Mouse (Mus musculus) T-helper 17 cell (primary cell): ENCODE measurements around the gene Clcf1.
"Not testable (repeated sequence)": the region's sequence is repeated elsewhere in the genome, so short reads cannot be mapped to it uniquely, and the experiment has no call there.

Source experiments
- in situ Hi-C, 2 experiments: fragments of 300-600 bp; cut with MboI, MseI; formaldehyde crosslinking; loops; 1 replicate in 1 of 2; 2 replicates in 1 of 2; pipeline ENCODE4 v1.15.1; 2025; ENCODE audit warnings: high pct_unique_total_duplicates in 2 of 2

Gene Clcf1

GRCm38 (mm10) chr19:4247010-4247409 is 33.0 kb downstream of the Clcf1 start:
- in situ Hi-C loops = no loop called here

GRCm38 (mm10) chr19:4248683-4249082 is 34.6 kb downstream of the Clcf1 start:
- in situ Hi-C loops = not testable (repeated sequence)

- in situ Hi-C loops = no loop called here
These were observed 40.2 kb downstream of the Clcf1 start for GRCm38 (mm10) chr19:4254230-4254629.

GRCm38 (mm10) chr19:4255583-4256162 is 41.6 kb downstream of the Clcf1 start:
- in situ Hi-C loops = no loop called here

- in situ Hi-C loops = no loop called here
These were observed 43.3 kb downstream of the Clcf1 start for GRCm38 (mm10) chr19:4257216-4257896.

GRCm38 (mm10) chr19:4257897-4258252 is 43.8 kb downstream of the Clcf1 start:
- in situ Hi-C loops = no loop called here

GRCm38 (mm10) chr19:4261038-4261698 is 47.1 kb downstream of the Clcf1 start:
- in situ Hi-C loops = no loop called here

- in situ Hi-C loops = no loop called here
These were observed 48.7 kb downstream of the Clcf1 start for GRCm38 (mm10) chr19:4262756-4263155.

GRCm38 (mm10) chr19:4263702-4264101 is 49.7 kb downstream of the Clcf1 start:
- in situ Hi-C loops = no loop called here

- in situ Hi-C loops = no loop called here
These were observed 50.2 kb downstream of the Clcf1 start for GRCm38 (mm10) chr19:4264171-4264780.

GRCm38 (mm10) chr19:4265956-4266355 is 51.9 kb downstream of the Clcf1 start:
- in situ Hi-C loops = loop anchor here (5.0 kb wide), 1 partner anchor 46 kb away; no protein-coding TSS in a partner anchor

- in situ Hi-C loops = loop anchor here (5.0 kb wide), 1 partner anchor 44 kb away; no protein-coding TSS in a partner anchor
These were observed 54.7 kb downstream of the Clcf1 start, which contains the start of gene Ssh3 for GRCm38 (mm10) chr19:4268566-4269361. TSS of gene Ssh3 (minus strand) at chr19:4269180.

GRCm38 (mm10) chr19:4270187-4270586 is 56.1 kb downstream of the Clcf1 start:
- in situ Hi-C loops = no loop called here

GRCm38 (mm10) chr19:4270972-4271371 is 56.9 kb downstream of the Clcf1 start:
- in situ Hi-C loops = no loop called here
